Mouse (Mus musculus): ENCODE data around the gene Pld6.

- TF ChIP-seq CEBPB (IDR thresholded peaks at IDR 0.05; ENCODE audit: insufficient read depth, poor library complexity, severe bottlenecking): no peak
- TF ChIP-seq SRF (IDR thresholded peaks at IDR 0.05; ENCODE audit: control insufficient read depth, insufficient read length, low read depth): no peak
- peak; percentile 9 for TF ChIP-seq POLR2AphosphoS2 (IDR thresholded peaks at IDR 0.05; ENCODE audit: insufficient read length, low read depth)
- TF ChIP-seq POLR2A (IDR thresholded peaks at IDR 0.05; ENCODE audit: insufficient read length, low read depth): no peak
- TF ChIP-seq MAX (IDR thresholded peaks at IDR 0.05; ENCODE audit: low read depth): no peak
- TF ChIP-seq TCF12 (IDR thresholded peaks at IDR 0.05; ENCODE audit: insufficient read depth, poor library complexity, severe bottlenecking): peak; percentile 74
Observed at GRCm38 (mm10) chr11:59805256-59805655, 17.8 kb upstream of the Pld6 start.
